Mouse (Mus musculus): ENCODE results near the gene Rpf1. TPM values are rescaled to one million over a fixed set of nuclear protein-coding genes. Genes with fewer than 3 reads are reported as not detected.

The Rpf1 gene
- polyA plus RNA-seq (2015; fragmentation: Nextera tagmentation; extraction: Ambion mirVana) = 60.3 and 64.3 TPM in 2 replicates

DNA sequence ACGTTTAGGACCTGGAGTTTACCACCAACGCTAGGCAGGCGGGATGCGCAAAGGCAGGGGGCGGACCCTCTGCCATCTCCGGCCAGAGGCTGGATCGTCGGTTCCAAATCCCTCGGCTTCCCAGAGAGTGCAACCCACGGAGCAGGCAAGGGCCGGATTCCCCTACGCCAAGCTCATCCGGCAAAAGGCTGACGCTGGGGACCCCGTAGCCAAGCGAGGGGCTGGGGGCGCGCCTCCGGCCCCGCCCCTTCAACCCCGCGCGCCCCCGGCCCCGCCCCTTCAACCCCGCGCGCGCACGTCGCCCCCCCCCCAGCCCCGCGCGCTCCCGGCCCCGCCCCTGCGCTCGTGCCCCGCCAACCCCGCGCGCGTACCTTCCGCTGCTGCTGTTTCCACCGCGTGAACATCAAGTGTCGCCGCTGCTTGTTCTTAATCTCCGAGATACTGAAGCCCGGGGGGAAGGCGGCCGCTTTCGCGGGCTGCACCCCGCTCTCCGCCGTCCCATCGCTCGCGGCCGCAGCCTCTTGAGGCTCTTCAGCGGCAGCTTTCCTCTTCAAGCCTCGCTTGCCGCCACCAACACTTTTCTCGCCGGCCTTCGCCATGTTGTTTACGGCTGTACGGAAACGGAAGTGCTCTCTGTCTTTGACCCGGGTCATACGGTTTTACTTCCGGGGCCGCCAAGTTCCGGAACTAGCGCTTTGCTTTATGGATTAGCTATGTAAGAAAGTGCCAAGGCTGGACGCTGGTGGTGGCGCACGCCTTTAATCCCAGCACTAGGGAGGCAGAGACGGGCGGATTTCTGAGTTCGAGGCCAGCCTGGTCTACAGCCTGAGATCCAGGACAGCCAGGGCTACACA lies at the start of gene Rpf1:
TSS of gene Rpf1 (minus strand) at position 632 of the 854 bp plus-strand sequence.
- H3K4me3 ChIP-seq (replicated peaks) = peak within 1 kb of the TSS; percentile 90
- WGBS = under 1% methylated on average over 62 of the region's 82 CpGs
- peak within 1 kb of the TSS; percentile 87 for H3K9ac ChIP-seq
- peak; percentile 97 for ATAC-seq (replicated peaks; ENCODE audit: low FRiP score)
- H3K4me2 ChIP-seq = peak within 1 kb of the TSS; percentile 74
- no peaks in the 10 kb centered on the region for H3K27me3 ChIP-seq
- no peaks in the 10 kb centered on the region for H3K9me3 ChIP-seq (replicated peaks)
- H3K4me1 ChIP-seq = peaks cover 5% of the 10 kb centered on the region; the same call in 1 of the 2 replicates
- H3K27ac ChIP-seq = peak within 1 kb of the TSS; percentile 99
- H3K36me3 ChIP-seq = peaks cover 22% of the 10 kb centered on the region

DNA sequence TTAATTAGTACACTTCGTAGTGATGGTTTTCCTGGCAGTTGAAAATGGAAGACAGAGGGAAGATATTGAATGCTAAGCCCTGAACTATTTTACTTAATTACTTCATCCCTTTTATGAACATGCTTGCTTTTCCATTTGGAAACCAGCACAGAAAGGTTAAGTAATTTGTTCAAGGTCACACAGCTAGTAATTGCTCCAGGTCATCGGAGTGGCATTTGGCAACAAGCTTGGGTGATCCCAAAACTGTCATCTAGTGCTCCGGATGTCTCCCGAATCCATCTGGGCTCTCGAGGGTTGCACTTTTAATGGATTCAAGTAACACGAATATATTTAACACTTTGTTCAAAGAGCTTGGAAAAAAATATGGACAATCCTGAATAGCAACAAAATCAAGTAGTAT lies 49.7 kb upstream of the Rpf1 start:
- no peak for ATAC-seq (replicated peaks; ENCODE audit: low FRiP score)
- no peaks in the 10 kb centered on the region for H3K27me3 ChIP-seq
- 81% methylated on average over 6 of the region's 6 CpGs for WGBS

DNA sequence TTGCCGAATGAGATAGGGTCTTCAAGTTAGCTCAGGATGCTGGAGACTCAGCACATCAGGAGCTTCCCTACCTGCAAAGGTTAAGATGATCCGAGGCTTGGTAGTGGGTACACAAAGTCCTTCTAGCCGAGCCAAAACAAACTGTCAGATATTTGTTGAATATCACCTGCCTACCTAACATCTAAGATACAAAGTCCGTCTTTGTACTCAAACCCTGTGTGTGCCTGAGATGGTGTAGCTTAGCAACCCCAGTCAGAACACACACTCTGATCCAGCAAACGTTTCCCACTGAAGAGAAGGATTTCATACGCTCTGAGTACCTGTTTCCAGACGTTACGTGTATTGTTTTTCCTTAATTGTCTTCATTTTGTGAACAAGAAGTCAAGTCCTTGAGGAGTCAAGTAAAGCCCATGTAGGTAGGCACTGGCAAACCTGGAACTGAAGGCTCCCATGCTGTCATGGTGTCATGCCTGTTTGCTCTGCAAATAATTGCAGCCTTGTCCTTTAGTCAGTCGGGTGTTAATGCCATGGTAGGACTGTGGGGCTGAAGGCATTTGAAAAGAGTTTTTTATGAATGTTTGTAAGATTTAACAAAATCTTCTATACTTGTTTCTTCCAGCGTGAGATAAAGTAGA lies 49.0 kb upstream of the Rpf1 start, which contains the start of gene Uox:
TSS of gene Uox (plus strand) at position 279 of the 635 bp plus-strand sequence.
- no peaks in the 10 kb centered on the region for H3K27me3 ChIP-seq
- H3K4me2 ChIP-seq = no peak within 1 kb of the TSS
- H3K9ac ChIP-seq = no peak within 1 kb of the TSS
- WGBS = 85% methylated on average over 10 of the region's 10 CpGs
- H3K9me3 ChIP-seq (replicated peaks) = no peaks in the 10 kb centered on the region
- no peak within 1 kb of the TSS for H3K4me3 ChIP-seq (replicated peaks)
- no peak for ATAC-seq (replicated peaks; ENCODE audit: low FRiP score)
- H3K4me1 ChIP-seq = no peaks in the 10 kb centered on the region
- H3K36me3 ChIP-seq = no peaks in the 10 kb centered on the region
- no peak within 1 kb of the TSS for H3K27ac ChIP-seq

More for the DNA sequence above, 49.7 kb upstream of the Rpf1 start:
- no peak overlapping the region for H3K9ac ChIP-seq
- no peak overlapping the region for H3K4me3 ChIP-seq (replicated peaks)
- H3K4me1 ChIP-seq = no peaks in the 10 kb centered on the region
- no peak overlapping the region for H3K27ac ChIP-seq
- no peak overlapping the region for H3K4me2 ChIP-seq
- no peaks in the 10 kb centered on the region for H3K9me3 ChIP-seq (replicated peaks)
- H3K36me3 ChIP-seq = no peaks in the 10 kb centered on the region

DNA sequence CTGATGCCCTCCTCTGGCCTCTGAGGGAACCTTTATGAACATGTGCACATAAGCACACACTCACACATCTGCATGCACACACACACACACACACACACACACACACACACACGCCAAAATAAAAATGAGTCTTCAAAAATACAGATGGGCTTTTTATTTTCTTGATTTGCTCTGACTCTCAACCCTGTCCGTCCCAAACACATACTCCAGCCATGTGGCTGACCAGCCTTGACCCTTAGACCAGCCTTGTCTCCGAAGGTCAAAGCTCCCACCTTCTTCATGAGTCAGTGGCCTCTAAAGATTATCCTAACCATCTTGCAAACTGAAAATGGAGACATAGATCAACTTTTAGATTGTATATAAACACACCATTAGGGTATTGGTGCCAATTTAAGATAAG lies 48.4 kb upstream of the Rpf1 start:
- no peaks in the 10 kb centered on the region for H3K36me3 ChIP-seq
- no peaks in the 10 kb centered on the region for H3K4me1 ChIP-seq
- ATAC-seq (replicated peaks; ENCODE audit: low FRiP score) = no peak
- H3K9me3 ChIP-seq (replicated peaks) = no peaks in the 10 kb centered on the region
- no peak overlapping the region for H3K9ac ChIP-seq
- H3K27me3 ChIP-seq = no peaks in the 10 kb centered on the region
- WGBS = 86% methylated on average over 3 of the region's 3 CpGs
- H3K4me2 ChIP-seq = no peak overlapping the region
- H3K27ac ChIP-seq = no peak overlapping the region
- no peak overlapping the region for H3K4me3 ChIP-seq (replicated peaks)

DNA sequence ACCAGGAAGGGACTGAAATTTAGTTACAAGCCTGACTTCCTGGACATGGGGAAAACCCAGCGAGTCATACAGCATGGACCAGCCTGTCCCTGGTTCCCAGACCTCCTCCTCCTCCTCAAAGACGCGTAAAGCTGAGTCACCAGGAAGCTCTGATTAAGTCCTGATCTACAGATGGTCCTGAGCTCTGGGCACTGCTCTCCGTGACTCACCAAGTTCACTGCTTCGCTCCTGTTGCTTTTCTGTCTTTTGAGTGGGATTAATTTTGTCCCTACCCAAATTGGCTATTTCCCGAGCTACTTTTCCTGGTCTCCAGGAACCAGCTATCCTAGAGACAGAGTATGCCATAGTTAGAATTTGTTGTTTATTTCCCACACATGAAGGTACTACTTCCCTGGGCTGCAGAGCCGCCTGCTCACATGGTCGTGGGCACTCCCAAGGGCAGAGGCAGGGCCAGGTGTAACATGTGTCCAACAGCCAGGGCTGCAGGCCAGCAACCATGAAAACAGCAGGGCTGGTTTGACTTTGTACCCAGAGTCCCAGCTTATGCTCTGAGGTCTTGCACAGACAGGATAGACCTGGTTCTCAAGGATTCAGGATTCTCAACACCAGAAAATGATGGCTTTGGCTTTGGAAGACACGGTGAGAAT lies 46.8 kb upstream of the Rpf1 start:
- no peaks in the 10 kb centered on the region for H3K36me3 ChIP-seq
- H3K4me1 ChIP-seq = no peaks in the 10 kb centered on the region
- H3K27me3 ChIP-seq = no peaks in the 10 kb centered on the region
- peak; percentile 48; the same call in 1 of the 2 replicates for ATAC-seq (replicated peaks; ENCODE audit: low FRiP score)
- no peak overlapping the region for H3K4me3 ChIP-seq (replicated peaks)
- no peak overlapping the region for H3K4me2 ChIP-seq
- H3K9ac ChIP-seq = no peak overlapping the region
- no peaks in the 10 kb centered on the region for H3K9me3 ChIP-seq (replicated peaks)
- 0 out of 2 replicates have a peak overlapping the region, but pooled peaks have one; percentile 41 for H3K27ac ChIP-seq
- WGBS = 68% methylated on average over 9 of the region's 9 CpGs

DNA sequence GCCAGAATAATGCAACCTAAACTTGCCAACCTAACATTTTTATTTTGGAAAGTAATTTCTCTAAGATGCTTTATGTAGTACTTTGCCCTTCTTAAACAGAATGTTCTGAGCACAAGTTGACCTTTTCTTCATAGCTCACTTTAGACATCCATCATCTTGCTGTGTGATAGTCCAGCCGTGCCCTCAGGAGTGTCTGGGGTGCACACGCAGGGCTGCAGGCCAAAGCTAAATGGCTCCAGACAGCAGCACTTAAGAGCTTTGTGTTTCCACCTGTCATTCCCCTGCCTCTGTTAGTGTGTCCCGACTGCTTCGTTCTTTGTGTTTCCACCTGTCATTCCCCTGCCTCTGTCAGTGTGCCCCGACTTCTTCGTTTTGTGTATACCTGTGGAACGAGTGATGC lies 46.1 kb upstream of the Rpf1 start:
- H3K36me3 ChIP-seq = no peaks in the 10 kb centered on the region
- no peak overlapping the region for H3K4me3 ChIP-seq (replicated peaks)
- H3K4me1 ChIP-seq = no peaks in the 10 kb centered on the region
- no peaks in the 10 kb centered on the region for H3K9me3 ChIP-seq (replicated peaks)
- H3K27ac ChIP-seq = no peak overlapping the region
- H3K4me2 ChIP-seq = no peak overlapping the region
- H3K9ac ChIP-seq = no peak overlapping the region
- no peak for ATAC-seq (replicated peaks; ENCODE audit: low FRiP score)
- WGBS = 61% methylated on average over 7 of the region's 7 CpGs
- H3K27me3 ChIP-seq = no peaks in the 10 kb centered on the region

DNA sequence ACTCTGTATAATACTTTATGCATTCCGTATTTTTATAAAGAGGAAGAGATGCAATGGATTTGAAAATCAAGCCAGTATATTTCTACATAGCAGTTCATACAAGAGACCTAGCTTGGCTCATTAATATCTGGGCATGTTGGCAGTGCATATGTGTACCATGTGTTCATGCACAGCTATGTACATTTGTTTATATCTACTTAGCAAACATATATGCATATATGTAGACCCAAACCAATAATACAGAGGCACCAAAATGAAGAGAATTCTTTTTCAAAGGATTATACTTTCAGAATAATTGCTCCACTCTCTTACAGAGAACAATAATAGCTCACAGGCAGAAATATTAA lies 43.8 kb upstream of the Rpf1 start:
- no peak overlapping the region for H3K9ac ChIP-seq
- 97% methylated on average over 1 of the region's 1 CpGs for WGBS
- H3K4me3 ChIP-seq (replicated peaks) = no peak overlapping the region
- no peak overlapping the region for H3K27ac ChIP-seq
- H3K4me2 ChIP-seq = no peak overlapping the region
- no peaks in the 10 kb centered on the region for H3K36me3 ChIP-seq
- no peaks in the 10 kb centered on the region for H3K4me1 ChIP-seq
- ATAC-seq (replicated peaks; ENCODE audit: low FRiP score) = no peak
- H3K9me3 ChIP-seq (replicated peaks) = no peaks in the 10 kb centered on the region
- H3K27me3 ChIP-seq = no peaks in the 10 kb centered on the region

DNA sequence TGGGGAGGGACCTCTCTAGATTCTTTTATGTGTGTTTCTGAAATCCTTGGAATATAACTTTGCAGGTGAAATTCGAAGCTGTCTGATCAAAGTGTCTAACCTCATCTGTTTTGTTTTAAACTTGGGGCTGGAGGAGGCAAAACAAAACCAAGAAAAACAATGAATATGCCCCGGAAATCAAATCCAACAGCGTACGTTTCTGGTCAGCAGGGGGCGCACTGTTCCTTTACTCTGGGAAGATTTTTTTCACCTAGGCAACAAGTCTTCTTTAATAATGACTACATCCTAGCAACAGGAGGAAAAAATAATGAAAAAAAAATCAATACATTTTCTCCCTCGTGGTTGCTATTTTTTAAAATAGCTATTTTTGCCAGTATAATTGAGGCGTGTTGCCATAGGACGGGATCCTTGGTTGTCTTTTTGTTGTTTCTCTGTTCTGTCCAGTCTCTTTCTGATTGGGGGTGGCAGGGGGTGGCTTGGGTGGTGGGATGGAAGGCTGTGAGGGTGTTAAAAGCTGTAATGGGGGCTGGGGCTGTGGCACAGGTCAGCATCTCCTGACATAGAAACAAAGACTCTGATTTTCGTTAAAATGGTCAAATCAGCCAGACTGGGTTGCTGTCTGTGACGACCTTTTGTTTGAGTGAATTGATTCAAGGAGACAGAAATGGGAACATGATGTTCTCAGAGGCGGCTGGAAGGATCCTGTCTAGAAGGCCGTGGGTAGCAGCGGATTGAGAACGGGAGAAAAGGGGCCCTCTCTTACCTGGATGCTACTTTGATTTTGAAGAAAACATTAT lies 43.2 kb upstream of the Rpf1 start:
- no peaks in the 10 kb centered on the region for H3K4me1 ChIP-seq
- no peak overlapping the region for H3K9ac ChIP-seq
- H3K36me3 ChIP-seq = no peaks in the 10 kb centered on the region
- no peak for ATAC-seq (replicated peaks; ENCODE audit: low FRiP score)
- H3K9me3 ChIP-seq (replicated peaks) = no peaks in the 10 kb centered on the region
- no peaks in the 10 kb centered on the region for H3K27me3 ChIP-seq
- no peak overlapping the region for H3K27ac ChIP-seq
- H3K4me2 ChIP-seq = no peak overlapping the region
- no peak overlapping the region for H3K4me3 ChIP-seq (replicated peaks)
- WGBS = 44% methylated on average over 14 of the region's 14 CpGs

DNA sequence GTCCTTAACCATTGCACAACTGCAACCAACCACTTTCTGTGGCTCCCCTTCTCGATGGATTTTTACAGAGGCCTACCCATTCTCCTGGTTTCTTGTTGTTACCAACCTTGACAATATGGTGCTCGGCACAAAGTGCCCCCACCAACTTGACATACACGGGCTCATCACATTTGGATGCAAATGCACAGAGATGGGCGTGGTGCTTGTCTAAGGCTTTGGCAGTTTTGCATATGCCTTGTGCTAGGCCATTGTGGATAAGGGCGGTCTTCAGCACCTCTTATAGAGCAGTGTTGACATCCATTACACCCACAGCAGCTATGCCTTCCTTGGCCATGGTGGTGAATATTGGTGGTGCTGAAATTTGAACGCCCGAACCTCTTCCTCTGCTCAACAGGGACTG lies 41.7 kb upstream of the Rpf1 start:
- H3K4me2 ChIP-seq = no peak overlapping the region
- H3K27ac ChIP-seq = no peak overlapping the region
- H3K4me3 ChIP-seq (replicated peaks) = no peak overlapping the region
- no peaks in the 10 kb centered on the region for H3K4me1 ChIP-seq
- no peaks in the 10 kb centered on the region for H3K27me3 ChIP-seq
- WGBS = 89% methylated on average over 7 of the region's 7 CpGs
- no peaks in the 10 kb centered on the region for H3K9me3 ChIP-seq (replicated peaks)
- no peaks in the 10 kb centered on the region for H3K36me3 ChIP-seq
- ATAC-seq (replicated peaks; ENCODE audit: low FRiP score) = no peak
- no peak overlapping the region for H3K9ac ChIP-seq

DNA sequence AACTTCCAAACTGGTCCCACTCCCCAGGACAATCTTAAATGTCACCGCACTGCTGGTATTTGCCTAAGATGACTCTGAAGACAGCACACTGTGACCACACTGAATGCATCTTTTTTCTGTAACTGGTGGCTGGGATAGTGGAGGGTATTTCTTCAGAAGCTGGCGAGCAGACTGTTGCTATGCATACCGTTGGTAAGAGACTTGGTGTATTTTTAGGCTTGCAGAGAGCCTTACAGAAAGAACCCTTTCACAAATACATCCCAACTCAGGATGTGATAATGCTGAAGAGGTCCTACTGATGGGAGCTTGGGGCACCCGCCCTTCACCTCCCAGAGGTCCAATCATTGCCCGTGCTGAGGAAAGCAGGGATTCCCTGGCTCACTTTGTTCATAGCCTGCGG lies 36.3 kb upstream of the Rpf1 start:
- Histone ChIP-seq H3K4me3 (replicated peaks) (no peak overlapping the region), H3K4me1 (no peaks in the 10 kb centered on the region), H3K9ac (no peak overlapping the region), H3K4me2 (no peak overlapping the region), H3K9me3 (replicated peaks) (no peaks in the 10 kb centered on the region), H3K36me3 (no peaks in the 10 kb centered on the region), H3K27me3 (no peaks in the 10 kb centered on the region), H3K27ac (no peak overlapping the region)
- no peak for ATAC-seq (replicated peaks; ENCODE audit: low FRiP score)
- WGBS = 84% methylated on average over 6 of the region's 6 CpGs

DNA sequence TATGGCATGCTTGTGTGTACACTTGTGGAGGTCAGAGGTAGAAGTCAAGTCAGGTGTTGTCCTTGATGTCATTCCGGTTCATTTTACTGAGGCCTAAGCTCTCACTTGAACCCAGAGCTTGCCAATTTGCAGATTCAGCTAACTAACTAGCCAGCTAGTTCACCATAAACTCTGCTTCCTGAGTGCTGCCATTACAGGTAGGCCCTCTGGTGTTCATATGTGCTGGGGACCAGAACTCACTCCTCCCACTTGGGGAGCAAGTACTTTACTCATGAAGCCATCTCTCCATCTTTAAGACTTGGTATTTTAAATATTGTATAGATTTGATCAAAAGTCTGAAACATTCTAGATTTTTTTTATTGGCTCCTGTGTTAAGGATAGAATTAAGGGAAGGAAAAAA lies 35.3 kb upstream of the Rpf1 start:
- H3K27me3 ChIP-seq = no peaks in the 10 kb centered on the region
- no peaks in the 10 kb centered on the region for H3K4me1 ChIP-seq
- no peak for ATAC-seq (replicated peaks; ENCODE audit: low FRiP score)
- no peak overlapping the region for H3K4me3 ChIP-seq (replicated peaks)
- no peaks in the 10 kb centered on the region for H3K9me3 ChIP-seq (replicated peaks)
- no peaks in the 10 kb centered on the region for H3K36me3 ChIP-seq
- no peak overlapping the region for H3K9ac ChIP-seq
- H3K27ac ChIP-seq = no peak overlapping the region
- no peak overlapping the region for H3K4me2 ChIP-seq
- 77% methylated on average over 1 of the region's 1 CpGs for WGBS

Data from kidney, embryonic 15.5 days (tissue).